Mouse (Mus musculus) lung, embryonic 14.5 days (tissue): Measurements from ENCODE around the gene Adamtsl3. TPM values are rescaled to one million over a fixed set of nuclear protein-coding genes. Genes with fewer than 3 reads are reported as not detected.

Source experiments
- ATAC-seq: fragments of 200-750 bp; cut with Nextera tagmentation; 2 replicates; pipeline ENCODE4 v1.8.0; 2017; ENCODE audit warnings: mild to moderate bottlenecking, moderate TSS enrichment, moderate library complexity; ENCODE audit not compliant: insufficient read depth
- DNase-seq: peaks from one replicate; pipeline ENCODE4 v3.0.0-alpha.2; 2015
- H3K27ac ChIP-seq: fragments of 300-500 bp; sonication (generic); 2 replicates; pipeline ENCODE4 v1.5.1; 2014; ENCODE audit warnings: low read depth, mild to moderate bottlenecking, moderate library complexity
- H3K27me3 ChIP-seq: fragments of 300-500 bp; sonication (generic); 2 replicates; pipeline ENCODE4 v1.6.1; 2014; ENCODE audit warnings: low read length, control low read depth; ENCODE audit not compliant: insufficient read depth
- H3K36me3 ChIP-seq: fragments of 300-500 bp; sonication (generic); 2 replicates; pipeline ENCODE4 v1.6.1; 2014; ENCODE audit warnings: control low read depth; ENCODE audit not compliant: insufficient read depth
- H3K4me1 ChIP-seq: fragments of 300-500 bp; sonication (generic); 2 replicates; pipeline ENCODE4 v1.6.1; 2014; ENCODE audit warnings: antibody characterized with exemption, control low read depth; ENCODE audit not compliant: insufficient read depth
- H3K4me2 ChIP-seq: fragments of 300-500 bp; sonication (generic); 2 replicates; pipeline ENCODE4 v1.6.1; 2014; ENCODE audit warnings: mild to moderate bottlenecking
- H3K4me3 ChIP-seq: fragments of 300-500 bp; sonication (generic); 2 replicates; pipeline ENCODE4 v1.5.1; 2014; ENCODE audit warnings: low read depth, low read length
- H3K9ac ChIP-seq: fragments of 300-500 bp; sonication (generic); 2 replicates; pipeline ENCODE4 v1.6.1; 2014
- H3K9me3 ChIP-seq: fragments of 300-500 bp; sonication (generic); 2 replicates; pipeline ENCODE4 v1.6.1; 2016; ENCODE audit warnings: low read depth, low read length, control low read depth
- CTCF ChIP-seq: IDR thresholded peaks from 2 replicates; pipeline ENCODE4 v1.5.1; 2016; ENCODE audit warnings: antibody characterized with exemption, low read depth
- WGBS: fragments of 180-500 bp; shearing (Covaris S2); extraction: QIAGEN DNeasy Blood & Tissue Kit; methylation state at CpG from one replicate; pipeline ENCODE4 v1.1.7; 2014; 5-methylcytosine and 5-hydroxymethylcytosine counted together
- polyA plus RNA-seq: library from polyadenylated mRNA; unstranded; fragments of >200 nt; fragmentation: Nextera tagmentation; extraction: Ambion mirVana; gene quantifications from 2 replicates; pipeline ENCODE4 v1.2.1, GENCODE M21; 2014

Adamtsl3 gene
- 0.58 and 0.93 TPM in 2 replicates for polyA plus RNA-seq

DNA sequence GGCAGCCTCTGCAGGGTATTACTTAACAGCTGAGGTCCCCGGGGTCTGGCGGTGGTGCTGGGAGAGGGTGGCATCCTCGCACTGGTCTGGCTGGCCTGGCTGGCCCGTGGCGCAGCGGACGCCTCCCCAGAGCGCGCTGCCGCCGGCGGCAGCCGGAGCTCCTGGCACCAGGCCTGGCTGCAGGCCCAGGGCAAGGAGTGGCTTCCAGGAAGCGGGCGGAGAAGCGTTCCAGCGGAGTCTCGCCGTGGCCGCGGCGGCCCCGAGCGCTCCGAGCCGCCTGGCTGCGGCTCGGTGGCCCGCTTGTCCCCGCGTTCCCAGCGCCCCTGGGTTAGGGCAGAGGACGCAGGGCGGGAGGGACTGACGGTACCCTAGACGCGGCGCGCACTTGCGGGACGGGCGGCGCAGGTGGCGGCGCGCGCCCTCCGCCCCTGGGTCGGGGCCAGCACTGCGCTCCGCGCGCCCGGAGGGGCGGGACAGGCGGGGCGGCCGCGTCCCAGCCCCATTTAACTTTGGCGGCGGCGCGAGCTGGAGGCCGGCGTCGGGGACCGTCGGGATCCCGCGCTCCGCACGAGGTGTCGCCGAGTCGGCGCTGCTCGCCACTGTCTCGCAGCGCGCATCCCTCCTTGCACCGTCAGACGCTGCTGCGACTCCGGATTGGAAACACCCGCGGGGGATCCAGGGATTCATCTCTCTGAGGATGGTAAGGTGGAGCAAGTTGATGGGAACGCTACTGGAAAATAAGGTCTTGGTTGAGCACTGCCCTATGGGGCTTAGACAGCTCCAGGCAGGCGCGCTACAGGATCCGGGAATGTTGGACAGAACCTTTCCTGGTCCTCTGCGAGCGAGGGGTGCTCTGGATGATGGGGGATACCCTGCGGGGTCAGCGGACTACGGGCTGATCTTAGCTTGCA lies at the start of gene Adamtsl3:
Gene Adamtsl3 (plus strand): TSS at position 484 of the 911 bp plus-strand sequence.
- peaks cover 53% of the 10 kb centered on the region for H3K27me3 ChIP-seq

GRCm38 (mm10) chr7:82287242-82287641 lies 48.3 kb upstream of the Adamtsl3 start:
- H3K27me3 ChIP-seq: no peaks in the 10 kb centered on the region
- 89% methylated on average over 2 of the region's 2 CpGs for WGBS
- no peaks in the 10 kb centered on the region for H3K4me1 ChIP-seq
- no peak overlapping the region for H3K27ac ChIP-seq
- no peak overlapping the region for H3K4me3 ChIP-seq
- H3K4me2 ChIP-seq: no peak overlapping the region
- no peaks in the 10 kb centered on the region for H3K9me3 ChIP-seq
- H3K36me3 ChIP-seq: no peaks in the 10 kb centered on the region
- no peak for ATAC-seq
- H3K9ac ChIP-seq: no peak overlapping the region
- DNase-seq: no peak
- TF ChIP-seq CTCF: peak; percentile 43; the same call in 1 of the 2 replicates

More for the DNA sequence above, at the start of gene Adamtsl3:
- H3K4me3 ChIP-seq: peak within 1 kb of the TSS; percentile 49
- H3K27ac ChIP-seq: no peak within 1 kb of the TSS
- ATAC-seq (peak; percentile 62), DNase-seq (peak; percentile 70)
- H3K9me3 ChIP-seq: no peaks in the 10 kb centered on the region
- H3K4me1 ChIP-seq: no peaks in the 10 kb centered on the region
- H3K4me2 ChIP-seq: peak within 1 kb of the TSS; percentile 85
- under 1% methylated on average over 82 of the region's 95 CpGs for WGBS
- no peak for TF ChIP-seq CTCF
- H3K9ac ChIP-seq: peak within 1 kb of the TSS; percentile 1; the same call in 1 of the 2 replicates
- H3K36me3 ChIP-seq: no peaks in the 10 kb centered on the region

GRCm38 (mm10) chr7:82293441-82293840 lies 42.1 kb upstream of the Adamtsl3 start:
- Histone ChIP-seq H3K4me1 (0 out of 2 replicates have a peak, but pooled peaks cover 5% of the 10 kb centered on the region), H3K36me3 (no peaks in the 10 kb centered on the region), H3K27me3 (no peaks in the 10 kb centered on the region), H3K27ac (no peak overlapping the region), H3K4me3 (no peak overlapping the region), H3K9me3 (no peaks in the 10 kb centered on the region), H3K4me2 (no peak overlapping the region), H3K9ac (no peak overlapping the region)
- TF ChIP-seq CTCF: no peak
- ATAC-seq: no peak
- WGBS: 57% methylated on average over 7 of the region's 7 CpGs
- DNase-seq: no peak

- H3K27ac ChIP-seq: no peak overlapping the region
- no peaks in the 10 kb centered on the region for H3K9me3 ChIP-seq
- no peaks in the 10 kb centered on the region for H3K27me3 ChIP-seq
- H3K4me3 ChIP-seq: no peak overlapping the region
- DNase-seq: no peak
- no peak overlapping the region for H3K9ac ChIP-seq
- no peak for ATAC-seq
- no peaks in the 10 kb centered on the region for H3K36me3 ChIP-seq
- 0 out of 2 replicates have a peak, but pooled peaks cover 5% of the 10 kb centered on the region for H3K4me1 ChIP-seq
- WGBS: 80% methylated on average over 10 of the region's 10 CpGs
- TF ChIP-seq CTCF: no peak
- no peak overlapping the region for H3K4me2 ChIP-seq
Measured at GRCm38 (mm10) chr7:82294083-82294482, 41.4 kb upstream of the Adamtsl3 start.

DNA sequence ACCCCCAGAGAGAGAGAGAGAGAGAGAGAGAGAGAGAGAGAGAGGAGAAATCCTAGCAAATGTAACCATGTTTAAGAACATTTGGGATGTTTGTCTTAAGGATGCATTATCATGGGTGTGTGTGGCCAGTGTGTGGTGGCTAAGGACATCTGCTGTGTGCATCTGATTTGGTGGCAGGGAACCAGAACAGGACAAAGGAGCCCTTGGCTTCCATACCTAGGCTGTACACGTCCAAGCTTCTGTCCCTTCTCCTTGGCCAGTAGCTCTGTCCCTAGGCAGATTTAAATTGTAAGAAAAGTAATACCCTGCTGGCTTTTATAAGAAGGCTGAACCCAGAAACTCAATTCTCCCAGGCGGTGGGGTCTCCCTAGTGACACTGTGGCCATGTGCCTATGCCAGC lies 40.9 kb upstream of the Adamtsl3 start:
- Histone ChIP-seq H3K4me3 (no peak overlapping the region), H3K4me2 (no peak overlapping the region), H3K36me3 (no peaks in the 10 kb centered on the region), H3K9ac (no peak overlapping the region), H3K27ac (no peak overlapping the region), H3K4me1 (0 out of 2 replicates have a peak, but pooled peaks cover 5% of the 10 kb centered on the region), H3K9me3 (no peaks in the 10 kb centered on the region), H3K27me3 (no peaks in the 10 kb centered on the region)
- WGBS: 69% methylated on average over 2 of the region's 2 CpGs
- no peak for ATAC-seq
- TF ChIP-seq CTCF: no peak
- DNase-seq: no peak

GRCm38 (mm10) chr7:82308398-82308797 lies 27.1 kb upstream of the Adamtsl3 start:
- Histone ChIP-seq H3K4me1 (no peaks in the 10 kb centered on the region), H3K4me3 (no peak overlapping the region), H3K36me3 (no peaks in the 10 kb centered on the region), H3K9me3 (no peaks in the 10 kb centered on the region), H3K4me2 (no peak overlapping the region), H3K9ac (no peak overlapping the region), H3K27me3 (no peaks in the 10 kb centered on the region), H3K27ac (no peak overlapping the region)
- DNase-seq (no peak), ATAC-seq (no peak)
- no peak for TF ChIP-seq CTCF
- WGBS: 64% methylated on average over 4 of the region's 4 CpGs

- ATAC-seq (no peak), DNase-seq (no peak)
- no peak for TF ChIP-seq CTCF
- WGBS: 60% methylated on average over 12 of the region's 12 CpGs
- no peaks in the 10 kb centered on the region for H3K36me3 ChIP-seq
- no peaks in the 10 kb centered on the region for H3K4me1 ChIP-seq
- H3K4me2 ChIP-seq: peak overlapping the region; percentile 3; the same call in 1 of the 2 replicates
- H3K27ac ChIP-seq: no peak overlapping the region
- no peak overlapping the region for H3K9ac ChIP-seq
- no peak overlapping the region for H3K4me3 ChIP-seq
- no peaks in the 10 kb centered on the region for H3K9me3 ChIP-seq
- H3K27me3 ChIP-seq: no peaks in the 10 kb centered on the region
Measured at GRCm38 (mm10) chr7:82318515-82318914, 17.0 kb upstream of the Adamtsl3 start.
